Mouse (Mus musculus): Measurements from ENCODE around the gene Olfr823. TPM values are rescaled to one million over a fixed set of nuclear protein-coding genes. Genes with fewer than 3 reads are reported as not detected.
"Not testable (repeated sequence)": the region's sequence is repeated elsewhere in the genome, so short reads cannot be mapped to it uniquely, and the experiment has no call there.

Gene Olfr823
- total RNA-seq (2022) = not detected

DNA sequence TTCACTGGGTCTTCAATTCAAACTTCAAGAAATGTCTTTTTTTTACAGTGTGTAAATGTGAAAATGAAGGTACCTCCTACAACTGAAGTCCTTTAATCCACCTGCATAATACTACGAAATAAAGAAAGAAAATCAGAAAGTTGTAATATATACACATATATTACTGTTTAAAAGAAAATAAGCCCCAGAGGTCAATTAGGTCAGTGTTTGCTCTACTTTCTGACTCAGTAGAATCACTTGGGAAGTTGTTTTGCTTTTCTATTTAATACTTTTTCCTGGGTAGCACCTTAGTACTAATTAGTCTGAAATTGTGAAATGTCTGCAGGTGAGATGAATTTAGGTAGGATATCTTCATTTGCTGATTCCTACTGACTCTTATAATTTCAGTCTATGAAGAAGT, at the start of gene Olfr823:
Gene Olfr823 (minus strand): TSS at position 101 of the 400 bp plus-strand sequence.
- DNase-seq (ENCODE audit: low spot score in 2 of 2) = not testable (repeated sequence)

DNA sequence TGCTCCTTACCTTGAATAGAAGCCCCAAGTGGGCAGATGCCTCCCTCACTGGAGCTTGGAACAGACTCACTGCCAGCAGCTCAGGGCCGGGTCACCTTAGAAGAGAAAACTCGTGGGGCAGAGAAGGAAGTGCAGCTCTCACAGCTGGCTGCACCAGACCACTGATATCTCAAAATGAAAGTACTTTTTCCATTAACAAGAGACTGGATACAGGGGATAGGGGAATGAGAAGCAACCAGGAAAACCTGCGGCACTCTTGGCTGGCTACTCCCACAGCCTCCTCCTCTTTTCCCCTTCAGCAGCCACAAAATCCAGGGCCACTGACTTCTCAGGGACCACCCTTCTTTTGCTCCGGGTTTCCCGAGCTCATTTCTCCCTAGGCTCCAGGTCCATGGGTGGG, 28.9 kb upstream of the Olfr823 start:
- no peak for DNase-seq (ENCODE audit: low spot score in 2 of 2)

DNA sequence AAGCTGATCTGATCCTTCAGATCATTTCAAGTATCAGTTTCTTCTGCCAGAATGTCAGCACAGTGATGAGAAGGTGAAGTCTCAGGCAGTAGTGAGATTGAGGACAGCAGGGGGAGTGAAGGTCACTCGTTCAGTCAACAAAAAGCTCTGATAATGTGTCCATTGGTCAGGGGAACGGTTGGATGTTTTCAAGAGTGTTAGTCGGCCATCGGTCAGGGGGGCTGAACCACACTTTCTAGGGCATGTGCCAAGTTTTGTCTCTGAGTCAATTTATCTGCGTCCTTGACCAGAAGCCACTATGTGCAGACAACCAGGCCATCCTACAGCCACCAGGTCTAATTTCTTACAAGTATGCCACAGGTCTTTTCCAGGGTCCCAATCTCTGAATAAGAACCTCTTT, 27.3 kb upstream of the Olfr823 start:
- DNase-seq (ENCODE audit: low spot score in 2 of 2) = not testable (repeated sequence)

DNA sequence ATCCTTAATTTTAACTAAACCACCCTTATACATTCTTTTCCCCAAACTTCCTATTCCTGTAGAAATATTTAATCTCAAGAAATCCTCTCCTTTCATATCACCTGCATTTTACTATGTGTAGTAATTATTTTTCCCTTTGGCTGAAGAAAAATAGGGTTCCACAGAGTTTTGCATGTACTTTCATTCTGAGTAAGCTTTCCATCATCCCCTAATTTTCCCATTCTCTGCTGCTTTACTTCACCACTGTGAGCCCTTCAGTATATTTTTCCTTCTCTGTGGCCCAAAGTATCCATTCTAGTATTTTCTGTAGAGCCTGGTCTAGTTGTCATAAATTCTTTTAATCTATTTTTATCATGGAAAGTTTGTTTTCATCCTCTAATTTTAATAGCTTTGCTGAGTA, 19.6 kb upstream of the Olfr823 start:
- no peak for DNase-seq (ENCODE audit: low spot score in 2 of 2)

DNA sequence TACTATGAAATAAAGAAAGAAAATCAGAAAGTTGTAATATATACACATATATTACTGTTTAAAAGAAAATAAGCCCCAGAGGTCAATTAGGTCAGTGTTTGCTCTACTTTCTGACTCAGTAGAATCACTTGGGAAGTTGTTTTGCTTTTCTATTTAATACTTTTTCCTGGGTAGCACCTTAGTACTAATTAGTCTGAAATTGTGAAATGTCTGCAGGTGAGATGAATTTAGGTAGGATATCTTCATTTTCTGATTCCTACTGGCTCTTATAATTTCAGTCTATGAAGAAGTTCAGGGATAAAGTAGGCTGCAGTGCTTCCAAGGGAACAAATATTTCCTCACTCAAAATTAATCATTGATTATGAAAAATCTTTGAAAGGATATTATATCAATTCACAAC, 14.7 kb upstream of the Olfr823 start, which contains the start of gene Olfr824:
Gene Olfr824 (minus strand): TSS at position 101 of the 400 bp plus-strand sequence.
- DNase-seq (ENCODE audit: low spot score in 2 of 2) = not testable (repeated sequence)

DNA sequence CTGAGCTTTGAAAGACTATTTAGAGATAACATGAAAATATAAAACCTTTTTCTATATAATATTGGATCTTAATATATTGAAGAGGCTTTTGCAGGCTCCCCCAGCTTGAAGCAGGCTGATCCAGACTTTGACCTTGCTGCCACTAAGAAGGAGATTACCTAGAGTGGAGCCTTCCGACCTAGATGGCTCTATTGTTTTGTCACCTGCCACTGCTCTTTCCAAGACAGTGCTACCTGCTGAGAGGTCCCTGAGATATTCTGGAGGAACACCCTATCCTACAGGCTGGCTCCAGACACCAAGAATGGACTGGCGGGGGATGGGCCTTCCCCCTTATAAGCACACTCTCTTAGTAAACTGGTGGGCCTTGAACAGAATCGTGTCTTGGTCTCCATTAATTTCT, 862 bp upstream of the Olfr823 start:
- DNase-seq (ENCODE audit: low spot score in 2 of 2) = not testable (repeated sequence)

DNA sequence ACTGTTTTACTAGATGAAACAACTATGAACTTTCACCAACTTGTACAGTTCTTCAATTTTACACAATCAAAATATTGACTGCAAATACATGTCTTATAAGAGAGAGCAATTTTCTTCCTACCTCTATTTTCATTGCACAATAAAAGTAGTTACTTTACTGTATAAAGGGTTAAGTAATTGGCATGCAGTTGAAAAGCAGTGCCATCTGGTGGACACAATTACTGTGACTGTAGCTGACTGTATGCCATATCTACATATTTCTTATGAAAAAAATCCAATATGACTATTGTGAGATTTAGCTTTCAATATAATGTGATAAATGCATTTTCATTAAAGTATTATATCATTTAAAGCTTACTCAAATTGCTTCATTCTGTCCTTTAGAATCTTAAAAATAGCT, 19.1 kb downstream of the Olfr823 start:
- no peak for DNase-seq (ENCODE audit: low spot score in 2 of 2)

DNA sequence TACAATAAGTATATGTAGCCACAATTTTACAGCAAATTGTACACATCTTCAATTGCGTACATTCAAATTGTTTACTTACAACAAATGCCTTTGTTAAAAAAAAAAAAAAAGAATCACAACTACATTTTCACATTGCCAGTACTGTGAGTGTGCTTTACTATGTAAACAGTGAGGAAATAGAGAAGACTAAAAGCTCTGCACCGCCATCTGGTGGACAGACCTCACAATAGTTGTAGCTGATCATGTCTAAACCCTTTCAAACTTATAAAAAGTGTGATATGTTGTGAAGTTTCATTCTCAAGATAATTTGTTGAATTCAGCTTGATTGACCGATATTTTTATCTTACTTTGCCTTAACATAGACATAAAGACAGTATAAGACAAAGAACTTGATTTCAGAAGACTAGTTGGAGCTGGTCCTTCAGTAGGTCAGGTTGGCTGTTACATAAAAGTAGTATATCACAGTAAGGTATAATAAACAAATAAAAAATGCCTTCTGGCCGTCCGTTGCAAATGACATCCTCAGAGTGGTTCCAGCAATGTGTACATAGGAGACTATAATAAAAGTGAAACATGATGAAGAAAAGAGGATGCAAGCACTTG, 22.2 kb downstream of the Olfr823 start:
- peak in 1 of 2 experiments; percentile 52 for DNase-seq (ENCODE audit: low spot score in 2 of 2)

DNA sequence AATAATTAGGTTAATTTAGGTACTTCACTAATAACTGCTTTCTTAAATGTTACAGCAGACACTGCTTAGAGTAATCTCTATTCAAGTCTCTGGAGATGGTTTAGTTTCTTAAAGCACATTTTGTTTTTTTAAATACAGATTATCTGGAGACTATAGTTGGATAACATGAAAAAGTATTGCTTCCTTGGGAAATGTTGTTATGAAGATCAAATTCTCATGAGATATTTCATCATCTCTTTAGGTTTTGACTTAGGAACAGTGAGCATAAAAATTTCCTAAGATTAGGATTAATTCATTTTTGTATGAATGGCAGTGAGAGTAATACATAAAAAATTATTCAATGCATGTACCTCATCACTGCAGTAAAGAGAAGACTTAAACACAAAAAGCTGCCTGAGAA, 44.3 kb downstream of the Olfr823 start, which contains the start of gene Olfr822:
Gene Olfr822 (plus strand): TSS at position 301 of the 400 bp plus-strand sequence.
- DNase-seq (ENCODE audit: low spot score in 2 of 2) = no peak

Other genes with a start within 250 kb of the Olfr823 start
- not detected for gene Olfr814, start 235.5 kb downstream of the Olfr823 start, total RNA-seq (2022)
- not detected for gene Olfr815, start 209.5 kb downstream of the Olfr823 start, total RNA-seq (2022)
- gene Olfr816, start 199.8 kb downstream of the Olfr823 start, total RNA-seq (2022) = not detected
- gene Olfr818, start 166.3 kb downstream of the Olfr823 start, total RNA-seq (2022) = not detected
- not detected for gene Olfr819, start 148.1 kb downstream of the Olfr823 start, total RNA-seq (2022)
- gene Olfr247, start 139.2 kb downstream of the Olfr823 start, total RNA-seq (2022) = not detected
- gene Gm10310, start 130.3 kb downstream of the Olfr823 start, total RNA-seq (2022) = not detected
- not detected for gene Olfr820, start 102.8 kb downstream of the Olfr823 start, total RNA-seq (2022)
- under 1 TPM in 1 of 4 experiments, not detected in 3; 0.43 TPM for gene Olfr821, start 85.0 kb downstream of the Olfr823 start, total RNA-seq (2022)
- gene Olfr822, start 44.2 kb downstream of the Olfr823 start, total RNA-seq (2022) = not detected
- not detected for gene Olfr824, start 14.6 kb upstream of the Olfr823 start, total RNA-seq (2022)
- gene Olfr825, start 51.4 kb upstream of the Olfr823 start, total RNA-seq (2022) = not detected
- gene Olfr826, start 68.8 kb upstream of the Olfr823 start, total RNA-seq (2022) = not detected
- gene Olfr827, start 99.0 kb upstream of the Olfr823 start, total RNA-seq (2022) = not detected
- under 1 TPM in 2 of 4 experiments, not detected in 2; 0.22 to 0.32 TPM for gene Neurod4, start 164.9 kb upstream of the Olfr823 start, total RNA-seq (2022)
- gene Tespa1, start 207.5 kb upstream of the Olfr823 start, total RNA-seq (2022) = 1 to 10 TPM; 1.5 to 2.7 (median 1.6) TPM

Data from layer of hippocampus, adult 8-10 months (tissue).